Mouse (Mus musculus) gastrocnemius, postnatal 36 days (tissue): ENCODE measurements around the gene Omd. TPM values are rescaled to one million over a fixed set of nuclear protein-coding genes. Genes with fewer than 3 reads are reported as not detected.
"Not testable (repeated sequence)": the region's sequence is repeated elsewhere in the genome, so short reads cannot be mapped to it uniquely, and the experiment has no call there.

Experiments used
- DNase-seq, 2 experiments: peaks; one replicate each; pipeline ENCODE4 v3.0.0; 2022
- intact Hi-C: fragments of 180-260 bp; cut with DNase I; formaldehyde crosslinking; loops from one replicate; pipeline ENCODE4 v1.15.1; 2025
- long read RNA-seq, 2 experiments: library from polyadenylated mRNA; stranded (forward); transcript quantifications; one replicate each; pipeline ENCODE4 v2.0.0; 2021
- total RNA-seq, 2 experiments: library from RNA; stranded (reverse); gene quantifications; 2 replicates each; pipeline ENCODE4 v1.2.3; 2021

The Omd gene
- 1 to 10 TPM; 2.0 to 2.1 TPM for total RNA-seq
- long read RNA-seq, experiment 1, partial matches to known transcripts = 0 of 1 reads
- long read RNA-seq, experiment 1, other reads (novel, unspliced or antisense) = 0 of 1 reads
- long read RNA-seq, experiment 2, partial matches to known transcripts = 0 of 1 reads
- long read RNA-seq, experiment 2, other reads (novel, unspliced or antisense) = 0 of 1 reads

DNA sequence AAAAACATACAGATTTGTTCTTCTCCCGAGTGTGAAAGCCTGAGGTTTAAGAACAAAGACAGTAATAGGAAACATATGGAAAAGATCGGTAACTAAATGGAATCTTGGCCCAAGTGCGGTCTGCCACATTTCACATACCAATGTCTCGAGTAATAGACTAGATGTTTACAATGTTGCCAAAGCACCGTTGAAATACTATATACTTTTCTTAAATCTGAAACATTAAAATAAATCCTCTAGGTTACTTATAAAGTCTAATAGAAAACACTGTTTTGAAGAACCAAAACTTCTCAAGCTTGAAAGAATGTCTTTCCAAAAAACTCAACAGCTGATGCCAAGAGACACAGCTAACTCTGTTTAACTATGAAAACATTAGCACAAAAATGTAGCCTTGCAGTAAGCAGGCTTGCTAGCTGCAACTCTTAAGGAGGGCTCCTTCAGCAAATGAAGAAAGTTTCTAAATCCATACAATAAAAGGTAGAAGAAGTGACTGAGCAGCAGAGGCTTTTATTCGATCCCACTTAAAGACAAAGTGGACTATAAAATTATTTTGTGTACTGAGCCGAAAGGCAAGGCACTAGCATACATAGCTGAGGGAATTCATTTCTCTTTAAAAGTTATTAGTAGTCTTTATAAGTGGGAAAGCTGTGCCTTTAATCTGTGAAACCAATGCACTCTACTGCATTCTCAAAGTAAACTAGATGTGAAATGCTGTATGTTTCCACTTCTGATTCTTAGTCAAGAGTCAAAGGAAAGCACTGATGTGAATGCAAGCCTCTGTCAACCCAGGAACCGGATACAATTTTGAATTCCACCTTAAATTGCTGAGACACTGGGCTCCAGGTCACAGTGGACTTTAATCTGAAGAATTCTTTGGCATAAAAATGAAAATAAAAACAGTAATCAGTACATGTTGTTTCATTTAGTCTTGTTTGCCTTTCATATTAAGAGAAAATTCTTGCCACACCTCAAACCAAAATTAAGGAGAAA lies at the start of gene Omd:
Gene Omd (plus strand): TSS at position 922 of the 990 bp plus-strand sequence.
- intact Hi-C loops = no loop called here
- no peak for DNase-seq

DNA sequence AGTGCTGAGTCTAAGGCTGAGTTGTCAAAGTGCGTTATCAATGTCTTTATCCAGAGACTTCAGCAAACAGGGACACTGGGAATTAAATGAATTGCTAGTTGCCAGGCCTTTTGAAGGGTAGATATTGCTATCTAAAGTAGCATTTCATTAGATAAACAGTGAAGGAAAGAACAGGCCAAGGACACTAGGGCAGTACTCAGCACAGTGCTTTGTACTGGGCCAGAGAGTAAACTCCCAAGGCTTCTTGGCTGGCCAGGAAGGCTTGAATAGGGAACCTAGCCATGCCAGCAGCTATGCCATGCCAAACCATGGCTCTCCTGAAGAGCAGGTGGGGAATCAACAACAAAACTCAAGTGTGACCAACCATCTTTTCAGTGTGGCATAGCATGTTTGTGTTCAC lies 45.3 kb upstream of the Omd start:
- DNase-seq = no peak
- intact Hi-C loops = no loop called here

GRCm38 (mm10) chr13:49538693-49539092 lies 43.6 kb upstream of the Omd start:
- DNase-seq = no peak
- intact Hi-C loops = no loop called here

GRCm38 (mm10) chr13:49544279-49544678 lies 38.0 kb upstream of the Omd start, which contains the start of gene Aspn:
TSS of gene Aspn (plus strand) at chr13:49544443.
- DNase-seq = no peak
- intact Hi-C loops = no loop called here

DNA sequence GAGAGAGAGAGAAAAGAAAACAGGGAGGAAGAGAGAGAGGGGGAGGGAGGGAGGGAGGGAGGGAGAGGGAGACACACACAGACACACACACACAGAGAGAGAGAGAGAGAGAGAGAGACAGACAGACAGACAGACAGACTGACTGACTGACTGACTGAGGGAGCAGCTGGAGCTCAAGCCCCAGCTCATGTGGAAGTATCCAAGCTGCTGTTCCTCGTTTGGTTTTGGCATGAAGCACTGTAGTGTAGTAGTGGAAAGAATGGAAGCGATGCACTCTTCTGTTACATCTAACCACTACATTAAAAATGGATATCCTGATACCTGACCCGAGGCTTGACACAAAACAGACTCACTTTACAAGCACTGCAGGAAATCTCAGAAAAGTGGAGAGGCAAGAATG lies 36.6 kb upstream of the Omd start:
- intact Hi-C loops = no loop called here
- no peak for DNase-seq

DNA sequence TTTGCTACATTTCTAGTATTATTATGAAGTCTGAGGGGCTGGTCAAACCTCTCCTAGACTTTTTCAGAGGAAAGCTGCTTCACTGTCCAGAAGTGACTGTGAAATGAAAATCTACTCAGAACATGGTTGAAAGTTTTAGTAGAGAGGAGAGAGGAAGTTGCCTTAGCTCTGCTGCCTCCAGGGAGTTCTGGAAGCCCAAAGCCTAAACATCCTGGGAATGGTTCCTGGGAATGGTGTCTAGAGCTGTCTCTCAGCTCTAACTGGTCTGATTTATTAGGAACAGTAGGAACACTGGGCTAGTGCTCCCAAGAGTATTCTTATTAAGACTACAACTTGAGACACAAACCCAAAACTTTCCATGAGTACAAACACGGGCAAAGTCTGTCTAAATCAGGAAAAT lies 35.7 kb upstream of the Omd start:
- DNase-seq = no peak
- intact Hi-C loops = no loop called here

DNA sequence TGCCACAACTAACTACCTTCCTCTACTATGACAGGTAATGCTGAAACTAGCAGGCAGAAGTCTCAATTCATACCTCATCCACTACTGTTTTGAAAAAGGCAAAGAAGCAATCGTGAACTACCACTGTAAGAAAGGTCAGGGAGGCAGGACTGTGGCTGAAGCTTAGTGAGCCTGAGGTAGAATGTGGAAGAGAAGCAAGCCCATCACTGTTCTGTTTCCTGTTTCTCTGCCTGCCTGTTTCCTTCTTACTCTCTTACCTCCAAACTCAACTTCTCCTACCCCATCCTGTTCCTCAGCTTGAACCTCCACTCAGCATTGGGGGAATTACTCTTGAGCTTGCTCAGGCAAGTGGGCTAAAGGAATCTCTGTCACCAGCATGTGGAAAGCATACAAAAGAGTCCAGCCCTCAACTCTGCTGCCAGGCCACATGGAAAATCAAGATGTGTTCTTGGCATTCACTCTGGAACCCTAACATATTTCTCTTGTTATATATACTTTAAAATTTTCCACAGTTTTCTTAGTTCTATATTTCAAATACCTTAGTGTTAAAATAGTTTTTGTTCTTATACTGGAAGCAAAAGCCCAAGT lies 34.6 kb upstream of the Omd start:
- intact Hi-C loops = no loop called here
- DNase-seq = no peak

GRCm38 (mm10) chr13:49549616-49550015 lies 32.6 kb upstream of the Omd start:
- intact Hi-C loops = no loop called here
- DNase-seq = no peak

DNA sequence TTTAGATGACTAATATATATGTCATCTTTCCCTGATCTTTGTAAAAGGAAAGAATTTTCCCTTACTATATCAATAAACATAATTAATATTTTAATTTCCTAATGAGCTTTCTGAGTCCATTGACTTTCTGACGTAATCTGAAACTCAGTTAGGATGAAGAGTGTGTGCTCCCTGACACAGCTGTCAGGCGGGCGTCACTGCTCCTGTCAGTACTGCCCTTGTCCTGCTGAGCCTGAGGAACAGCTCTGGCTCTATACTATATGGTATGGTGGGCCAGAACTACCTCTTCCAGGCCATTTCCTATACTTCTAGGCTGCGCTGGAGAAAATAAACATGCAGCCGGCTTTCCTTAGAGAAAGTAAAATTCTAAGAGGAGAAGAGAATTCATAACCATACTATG lies 27.7 kb upstream of the Omd start:
- no peak for DNase-seq
- intact Hi-C loops = no loop called here

DNA sequence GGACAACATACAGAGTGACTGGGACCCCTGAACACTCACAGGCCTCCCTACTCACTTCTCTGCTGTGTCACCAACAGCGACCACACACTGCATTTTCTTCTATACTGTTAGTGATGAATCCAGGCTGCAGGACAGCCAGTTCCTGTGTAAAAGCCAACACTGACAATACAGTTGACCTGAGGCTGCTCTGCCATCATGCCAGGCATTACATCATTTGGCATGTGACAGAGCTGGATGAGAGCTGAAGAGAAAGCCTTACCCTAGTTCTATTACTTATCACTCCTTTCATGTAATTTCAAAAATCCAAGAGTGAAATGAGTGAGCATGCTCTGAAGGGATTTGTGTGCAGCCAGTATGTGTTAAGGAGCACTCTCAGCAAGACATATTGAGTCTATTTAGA lies 26.1 kb upstream of the Omd start:
- intact Hi-C loops = no loop called here
- DNase-seq = no peak

DNA sequence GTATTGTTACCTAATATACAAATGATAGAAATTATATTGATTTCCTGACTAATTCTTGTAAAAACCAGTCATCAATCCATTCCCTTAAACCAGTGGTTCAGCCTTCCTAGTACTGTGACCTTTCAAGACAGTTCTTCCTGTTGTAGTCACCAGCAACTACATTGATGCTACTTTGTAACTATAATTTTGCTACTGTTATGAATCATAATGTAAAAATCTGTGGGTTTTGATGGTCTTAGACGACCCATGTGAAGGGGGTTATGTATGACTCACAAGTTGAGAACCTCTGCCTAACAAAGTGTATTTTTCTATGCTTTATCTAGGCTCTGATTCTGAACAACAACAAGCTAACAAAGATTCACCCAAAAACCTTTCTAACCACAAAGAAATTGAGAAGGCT lies 25.3 kb upstream of the Omd start:
- intact Hi-C loops = no loop called here
- DNase-seq = no peak

DNA sequence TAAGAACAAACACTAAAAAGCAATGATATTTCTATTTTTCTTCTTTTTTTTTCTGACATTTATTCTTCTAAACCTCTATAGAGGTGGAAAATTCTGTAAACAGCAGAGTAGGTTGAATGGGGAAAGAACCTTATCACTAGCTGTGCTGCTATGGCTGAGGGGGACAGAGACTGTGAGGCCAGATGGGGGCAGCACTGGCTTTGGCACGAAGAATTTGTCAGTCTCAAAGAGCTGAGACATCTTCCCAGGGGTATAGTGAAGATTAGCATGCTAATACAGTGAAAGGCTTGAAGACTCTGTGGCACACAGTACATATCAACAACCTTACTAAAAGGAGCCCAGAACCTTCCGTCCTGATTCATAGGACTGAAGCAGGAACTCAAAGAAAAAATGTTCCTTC lies 23.1 kb upstream of the Omd start:
- DNase-seq = peak in 1 of 2 experiments; percentile 39
- intact Hi-C loops = no loop called here

GRCm38 (mm10) chr13:49560886-49561285 lies 21.4 kb upstream of the Omd start:
- intact Hi-C loops = loop anchor here (5.0 kb wide), 1 partner anchor 114 kb away; no protein-coding TSS in a partner anchor
- no peak for DNase-seq

GRCm38 (mm10) chr13:49564347-49564746 lies 17.9 kb upstream of the Omd start:
- intact Hi-C loops = loop anchor here (5.0 kb wide), 1 partner anchor 117 kb away; no protein-coding TSS in a partner anchor
- DNase-seq = no peak

- DNase-seq = no peak
- intact Hi-C loops = no loop called here
These were observed 11.9 kb upstream of the Omd start for GRCm38 (mm10) chr13:49570371-49570770.

DNA sequence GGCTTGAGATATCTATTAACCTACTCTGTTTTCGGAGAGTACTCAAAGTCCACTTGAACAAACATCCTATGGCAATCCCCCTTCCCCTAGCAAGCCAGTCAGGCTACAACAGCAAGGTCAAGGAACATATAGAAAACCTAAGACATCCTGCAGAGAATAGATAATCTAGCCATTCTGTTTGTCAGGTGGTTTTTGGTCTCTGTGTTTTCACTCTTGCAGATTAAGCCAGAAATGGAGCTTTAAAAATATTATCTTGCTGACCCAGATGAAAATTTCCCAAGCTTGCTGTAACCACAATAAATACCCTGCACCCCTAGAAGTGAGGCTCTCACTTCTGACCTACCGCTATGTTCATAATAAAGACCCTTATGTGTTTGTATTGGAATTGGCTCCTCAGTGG lies 10.8 kb upstream of the Omd start:
- intact Hi-C loops = no loop called here
- no peak for DNase-seq

DNA sequence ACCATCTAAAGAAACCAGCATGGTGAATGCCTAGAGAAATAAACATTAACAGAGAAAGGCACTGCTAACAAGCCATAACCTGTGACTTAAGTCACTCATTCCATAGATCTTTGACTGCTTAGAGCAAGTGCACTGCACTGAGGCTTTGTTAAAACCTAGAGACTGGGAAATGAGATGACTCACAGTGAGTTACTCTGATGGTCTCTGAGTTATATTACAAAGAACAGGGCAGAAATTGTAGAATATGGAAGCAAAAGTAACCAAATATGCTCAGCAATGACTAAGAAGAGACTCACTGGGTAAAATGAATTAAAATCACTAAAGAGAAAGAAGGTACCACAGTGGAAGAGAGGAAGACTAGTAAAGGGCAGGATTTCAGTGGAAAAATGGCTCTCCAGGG lies 1.6 kb downstream of the Omd start:
- intact Hi-C loops = no loop called here
- DNase-seq = no peak

DNA sequence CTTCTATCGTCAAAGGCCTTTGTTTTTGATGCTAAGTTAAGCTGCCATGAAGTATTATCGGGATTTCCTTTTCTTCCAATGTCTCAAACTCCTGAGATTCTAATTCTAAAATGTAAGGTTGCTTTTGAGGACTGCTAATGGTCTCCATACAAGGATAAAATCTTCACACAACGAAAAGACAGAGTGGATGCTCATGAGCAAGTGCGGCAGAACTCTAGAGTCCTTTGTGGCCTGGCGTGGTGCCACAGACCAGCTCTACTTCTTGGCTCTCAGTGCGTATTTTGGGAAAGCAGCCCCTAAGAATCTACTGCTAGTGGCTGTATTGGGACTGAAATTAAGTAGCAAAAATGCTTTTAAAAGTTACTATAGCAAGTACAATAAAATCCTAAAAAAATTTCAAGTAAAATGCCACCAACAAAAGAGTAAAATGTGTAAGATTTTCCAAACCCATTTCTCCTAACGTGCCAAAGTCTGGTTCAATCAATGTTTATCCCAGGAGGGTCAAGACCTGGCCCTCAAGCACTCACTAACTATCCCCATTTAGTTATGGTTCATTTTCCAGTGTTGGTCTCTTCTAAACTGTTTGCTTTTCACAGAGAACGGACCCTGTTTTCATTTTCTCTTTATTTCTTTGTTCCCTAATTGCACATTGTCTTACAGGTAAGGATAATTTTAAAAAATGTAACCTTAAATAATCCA lies 2.2 kb downstream of the Omd start:
- peak; percentile 21 to 52 for DNase-seq
- intact Hi-C loops = no loop called here

DNA sequence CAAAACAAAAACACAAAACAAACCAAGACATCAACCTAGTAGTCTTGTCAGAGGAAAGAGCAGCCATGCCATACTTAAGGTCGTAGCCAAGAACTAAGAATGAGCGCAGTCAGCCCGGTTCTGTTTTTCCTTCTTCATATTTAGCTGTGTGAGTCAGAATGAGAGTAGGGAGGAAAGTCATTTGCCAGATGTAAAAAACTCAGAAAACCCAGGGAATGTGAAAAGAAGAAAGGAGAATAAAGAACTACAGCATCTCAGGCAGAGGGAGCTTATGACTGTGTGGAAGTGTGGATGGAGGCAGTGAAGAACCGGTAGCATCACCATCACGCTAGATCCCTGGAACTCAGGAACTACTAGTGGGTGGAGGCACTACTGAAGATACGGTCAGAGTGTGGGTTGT lies 3.8 kb downstream of the Omd start:
- no peak for DNase-seq
- intact Hi-C loops = no loop called here

- DNase-seq, intact Hi-C loops: not testable (repeated sequence)
These were observed 20.3 kb downstream of the Omd start for GRCm38 (mm10) chr13:49602541-49602940.

GRCm38 (mm10) chr13:49603603-49604002 lies 21.3 kb downstream of the Omd start:
- DNase-seq = no peak
- intact Hi-C loops = no loop called here
